8 mouse cellular contexts compared by ENCODE assay signal in genomic region chr2:78959451-78959850, GRCm38 (mm10).
A peak's percentile ranks its signal among the peaks of the same experiment; 100 is the strongest.
DNase-seq lines count a peak whose midpoint lies in the region; ATAC-seq lines count a peak whose summit lies in the region.

No protein-coding gene starts in this region.

- no peaks in the 10 kb centered on the region for H3K27me3 ChIP-seq in heart, embryonic 11.5 days (ENCODE audit: control insufficient read depth, insufficient read depth, low read length)
- H3K27me3 ChIP-seq in heart, embryonic 10.5 days (ENCODE audit: insufficient read depth, poor library complexity, severe bottlenecking) = no peaks in the 10 kb centered on the region

- no peak overlapping the region for H3K27ac ChIP-seq in heart, embryonic 11.5 days (ENCODE audit: low read depth, low read length)
- H3K27ac ChIP-seq in heart, embryonic 10.5 days = no peak overlapping the region

- H3K4me3 ChIP-seq in heart, embryonic 11.5 days (ENCODE audit: low read depth, low read length) = no peak overlapping the region
- H3K4me3 ChIP-seq in heart, embryonic 10.5 days = no peak overlapping the region

- intact Hi-C loops in left cerebral cortex, postnatal 4 days (cut with DNase I) = loop anchor here (10.0 kb wide), 1 partner anchor 915 kb away; no protein-coding TSS in a partner anchor

- H3K4me1 ChIP-seq in heart, embryonic 11.5 days (ENCODE audit: control insufficient read depth, insufficient read depth, low read length) = peaks cover 8% of the 10 kb centered on the region
- H3K4me1 ChIP-seq in heart, embryonic 10.5 days = peaks cover 12% of the 10 kb centered on the region

- no peaks in the 10 kb centered on the region for H3K36me3 ChIP-seq in heart, embryonic 11.5 days (ENCODE audit: control insufficient read depth, insufficient read depth, low read length)
- H3K36me3 ChIP-seq in heart, embryonic 10.5 days = no peaks in the 10 kb centered on the region

- H3K9ac ChIP-seq in heart, embryonic 11.5 days (ENCODE audit: low read depth, low read length) = no peak overlapping the region

- no peak for DNase-seq in heart, embryonic 10.5 days (ENCODE audit: low spot score)
- DNase-seq in right cerebral cortex, postnatal 25 days = peak; percentile 11
- no peak for DNase-seq in right cerebral cortex, postnatal 14 days
- peak; percentile 17 for DNase-seq in forelimb bud, embryonic 11.5 days (ENCODE audit: low read depth, low spot score)
- peak; percentile 30 for DNase-seq in lung, postnatal 36 days
- DNase-seq in left cerebral cortex, postnatal 4 days = no peak

- no peak for ATAC-seq in heart, embryonic 11.5 days (replicated peaks; ENCODE audit: insufficient number of reproducible peaks, low FRiP score, low TSS enrichment)
- no peak for ATAC-seq in megakaryocyte-erythroid progenitor cell, adult 5-6 weeks (replicated peaks; ENCODE audit: low FRiP score, low TSS enrichment, poor library complexity, severe bottlenecking)

- no peaks in the 10 kb centered on the region for H3K9me3 ChIP-seq in heart, embryonic 11.5 days (replicated peaks; ENCODE audit: control insufficient read depth, low read length)
- H3K9me3 ChIP-seq in heart, embryonic 10.5 days = no peaks in the 10 kb centered on the region

- 39% methylated on average over 3 of the region's 3 CpGs for WGBS in heart, embryonic 11.5 days (ENCODE audit: insufficient replicate concordance)
- 62% methylated on average over 3 of the region's 3 CpGs for WGBS in heart, embryonic 10.5 days

- H3K4me2 ChIP-seq in heart, embryonic 11.5 days = peak overlapping the region; percentile 10; the same call in 1 of the 2 replicates

Comparison
In these comparisons a context has a peak if more than half of its experiments do, and no peak if none do; other contexts are left out.
1. DNase-seq: peak in right cerebral cortex, postnatal 25 days (single experiment), forelimb bud, embryonic 11.5 days (single experiment) and lung, postnatal 36 days (single experiment); none in heart, embryonic 10.5 days (single experiment), right cerebral cortex, postnatal 14 days (single experiment) and left cerebral cortex, postnatal 4 days (single experiment).